Mouse (Mus musculus): ENCODE results near the gene 4930519P11Rik. TPM values are rescaled to one million over a fixed set of nuclear protein-coding genes. Genes with fewer than 3 reads are reported as not detected.

The 4930519P11Rik gene
- total RNA-seq, 2 experiments from 2014 or later = not detected

GRCm38 (mm10) chr2:154589051-154589450 is 24.2 kb downstream of the 4930519P11Rik start:
- intact Hi-C loops (cut with DNase I) = loop anchor here (5.0 kb wide), 1 partner anchor 37 kb away; the partner anchor contains the start of gene Actl10
- DNase-seq (ENCODE audit: low spot score) = no peak

DNA sequence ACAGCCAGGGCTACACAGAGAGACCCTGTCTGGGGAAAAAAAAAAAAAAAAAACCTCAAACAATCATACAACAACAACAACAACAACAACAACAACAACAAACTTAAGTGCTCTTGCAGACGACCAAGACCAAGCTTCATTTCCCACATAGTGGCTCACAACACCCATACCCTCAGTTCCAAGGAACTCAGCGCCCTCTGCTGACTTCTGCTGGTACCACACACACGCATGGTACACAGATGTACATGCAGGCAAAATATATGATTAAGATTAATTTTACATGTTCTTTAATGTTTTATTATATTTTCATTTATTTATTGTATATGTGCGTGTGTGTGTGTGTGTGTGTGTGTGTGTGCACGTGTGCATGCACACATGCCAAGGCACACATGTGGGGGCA is 26.8 kb downstream of the 4930519P11Rik start:
- no peak for DNase-seq (ENCODE audit: low spot score)
- intact Hi-C loops (cut with DNase I) = loop anchor here (5.0 kb wide), 1 partner anchor 34 kb away; the partner anchor contains the start of gene Actl10

DNA sequence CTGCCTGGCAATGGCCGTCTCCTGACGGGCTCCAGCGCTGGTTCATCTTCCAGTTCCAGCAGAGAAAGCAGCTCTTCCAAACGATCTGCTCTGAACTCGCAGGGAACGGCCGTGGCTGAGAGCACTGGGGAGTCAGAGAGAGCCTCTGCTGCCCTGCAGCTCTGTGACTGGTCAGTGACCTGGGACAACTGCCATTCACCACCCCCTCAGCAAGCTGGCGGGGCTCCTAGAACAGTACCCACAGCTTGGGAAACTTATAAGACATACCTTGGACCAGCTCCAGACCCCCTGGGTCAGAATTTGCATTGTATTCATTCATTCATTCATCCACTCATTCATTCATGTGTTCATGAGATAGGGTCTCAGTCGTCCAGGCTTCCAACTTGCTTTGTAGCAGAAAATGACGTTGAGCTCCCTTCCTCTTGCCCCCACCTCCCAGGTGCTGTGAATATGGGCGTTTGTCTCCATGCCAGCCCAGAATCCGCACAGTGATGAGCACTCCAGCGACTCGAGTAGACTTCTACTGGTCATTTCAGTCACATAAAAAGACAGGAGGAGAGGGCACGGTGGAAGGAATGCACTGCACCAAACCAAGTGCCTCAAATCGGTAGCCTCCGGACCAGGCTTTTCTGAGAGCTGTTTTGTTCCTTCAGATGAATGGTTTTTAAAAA is 28.2 kb downstream of the 4930519P11Rik start:
- intact Hi-C loops (cut with DNase I) = loop anchor here (5.0 kb wide), 1 partner anchor 33 kb away; the partner anchor contains the start of gene Actl10
- DNase-seq (ENCODE audit: low spot score) = no peak

GRCm38 (mm10) chr2:154583906-154584872 is 29.0 kb downstream of the 4930519P11Rik start:
- intact Hi-C loops (cut with DNase I) = no loop called here
- no peak for DNase-seq (ENCODE audit: low spot score)

- DNase-seq (ENCODE audit: low spot score) = no peak
- intact Hi-C loops (cut with DNase I) = no loop called here
Measured at GRCm38 (mm10) chr2:154581421-154581820, 31.8 kb downstream of the 4930519P11Rik start.

GRCm38 (mm10) chr2:154580586-154580985 is 32.7 kb downstream of the 4930519P11Rik start:
- intact Hi-C loops (cut with DNase I) = no loop called here
- DNase-seq (ENCODE audit: low spot score) = peak; percentile 46

DNA sequence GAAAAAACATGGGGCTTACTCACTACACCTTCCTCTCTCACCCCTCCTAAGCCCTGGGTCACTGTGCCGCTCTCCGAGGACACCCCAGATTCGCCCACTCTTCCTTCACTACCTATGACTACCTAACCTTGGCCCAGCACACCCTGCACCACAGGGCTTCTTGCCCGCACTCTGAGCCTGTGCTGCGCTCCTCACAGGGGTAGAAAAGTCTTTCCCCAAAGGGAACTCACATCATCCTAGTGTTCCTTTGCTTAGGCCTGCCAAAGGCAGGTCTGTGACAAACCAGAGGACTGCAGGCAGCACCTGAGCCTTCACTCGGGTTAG is 35.5 kb downstream of the 4930519P11Rik start:
- no peak for DNase-seq (ENCODE audit: low spot score)
- intact Hi-C loops (cut with DNase I) = no loop called here

GRCm38 (mm10) chr2:154576876-154577743 is 36.1 kb downstream of the 4930519P11Rik start:
- intact Hi-C loops (cut with DNase I) = no loop called here
- no peak for DNase-seq (ENCODE audit: low spot score)

GRCm38 (mm10) chr2:154574271-154574670 is 39.0 kb downstream of the 4930519P11Rik start:
- intact Hi-C loops (cut with DNase I) = no loop called here
- DNase-seq (ENCODE audit: low spot score) = no peak

DNA sequence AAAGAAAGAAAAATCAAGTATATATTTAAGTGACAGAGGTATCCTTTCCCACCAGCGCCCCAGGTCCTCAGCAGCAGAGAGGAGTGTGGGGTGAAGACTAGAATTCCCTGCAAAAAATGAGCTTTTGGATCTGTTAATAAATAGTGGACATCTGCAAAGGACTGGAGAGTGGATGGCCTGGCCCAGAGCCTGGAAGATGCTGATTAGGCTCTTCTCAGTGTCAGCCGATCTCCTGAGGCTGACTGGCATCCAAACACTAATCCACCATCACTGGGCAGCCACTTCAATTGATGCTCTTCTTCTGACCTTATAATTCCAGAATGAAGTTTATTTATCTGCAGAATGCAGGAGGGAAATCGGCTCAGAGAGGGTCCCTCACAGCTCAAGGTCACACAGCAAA is 40.2 kb downstream of the 4930519P11Rik start:
- intact Hi-C loops (cut with DNase I) = no loop called here
- DNase-seq (ENCODE audit: low spot score) = no peak

GRCm38 (mm10) chr2:154571976-154572375 is 41.3 kb downstream of the 4930519P11Rik start:
- DNase-seq (ENCODE audit: low spot score) = no peak
- intact Hi-C loops (cut with DNase I) = loop anchor here (2.0 kb wide), 1 partner anchor 29 kb away; no protein-coding TSS in a partner anchor

DNA sequence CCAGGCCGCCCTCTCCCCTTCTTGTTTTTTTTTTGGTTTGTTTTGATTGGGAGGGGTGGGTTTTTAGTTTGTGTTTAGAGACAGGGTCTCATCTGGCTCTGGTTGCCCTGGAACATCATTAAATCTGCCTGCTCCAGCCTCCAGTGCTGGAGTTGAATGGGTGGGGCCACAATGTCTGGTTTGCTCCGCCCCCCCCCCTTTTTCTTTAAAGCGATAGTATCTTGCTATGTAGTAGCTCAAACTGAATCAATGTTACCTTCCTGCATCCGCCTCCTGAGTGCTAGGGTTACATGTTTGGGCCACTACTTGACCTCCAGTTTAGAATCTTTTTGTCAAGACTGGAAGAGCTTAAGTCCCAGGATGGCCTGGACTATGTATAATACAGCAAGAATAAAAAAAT is 42.0 kb downstream of the 4930519P11Rik start:
- intact Hi-C loops (cut with DNase I) = loop anchor here (2.0 kb wide), 1 partner anchor 30 kb away; no protein-coding TSS in a partner anchor
- no peak for DNase-seq (ENCODE audit: low spot score)

DNA sequence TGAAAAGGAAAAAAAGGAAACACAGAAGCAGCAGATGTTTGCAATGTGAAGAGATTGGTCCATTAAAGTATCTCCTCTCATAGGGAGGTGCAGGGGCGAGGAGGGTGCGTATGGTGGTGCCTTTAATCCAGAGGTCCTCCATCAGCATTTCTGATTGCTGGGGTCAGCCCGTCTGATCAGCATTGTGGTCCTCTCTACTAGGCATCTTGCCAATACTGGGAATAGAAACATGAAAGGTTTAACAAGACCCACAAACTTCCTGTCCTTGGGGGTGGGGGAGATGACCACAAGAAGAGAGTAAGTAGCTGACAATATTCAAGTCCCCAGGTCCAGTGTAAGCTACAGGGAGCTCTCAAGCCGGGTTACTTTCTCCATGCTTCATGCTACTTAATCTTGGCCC is 42.6 kb downstream of the 4930519P11Rik start:
- DNase-seq (ENCODE audit: low spot score) = no peak
- intact Hi-C loops (cut with DNase I) = loop anchor here (2.0 kb wide), 1 partner anchor 30 kb away; no protein-coding TSS in a partner anchor

DNA sequence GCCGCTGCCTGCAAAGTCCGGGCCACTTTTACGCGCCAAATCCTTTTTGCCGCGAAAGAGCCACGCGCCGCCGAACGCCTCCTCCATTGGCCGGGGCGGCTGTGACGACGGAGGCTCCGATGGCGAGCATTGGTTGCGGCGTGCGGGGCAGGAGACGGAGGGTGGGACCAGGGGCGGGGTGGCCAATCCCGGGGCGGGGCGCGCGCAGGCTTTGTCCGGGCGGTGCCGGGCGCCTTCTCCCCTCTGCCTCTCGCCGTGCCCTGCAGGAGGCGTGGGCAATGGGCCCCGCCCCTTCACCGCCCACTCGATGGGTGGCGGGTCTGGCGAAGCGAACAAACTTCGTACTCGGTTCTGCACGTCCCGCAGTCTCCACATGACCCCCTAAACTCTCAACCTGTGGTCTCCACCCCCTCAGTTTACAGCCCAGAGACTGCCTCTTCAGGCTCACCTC is 43.4 kb downstream of the 4930519P11Rik start, which contains the start of gene E2f1:
E2f1 (minus strand) TSS at position 57 of the 451 bp plus-strand sequence.
- peak; percentile 88 for DNase-seq (ENCODE audit: low spot score)
- intact Hi-C loops (cut with DNase I) = loop anchor here (2.0 kb wide), 1 partner anchor 31 kb away; no protein-coding TSS in a partner anchor

DNA sequence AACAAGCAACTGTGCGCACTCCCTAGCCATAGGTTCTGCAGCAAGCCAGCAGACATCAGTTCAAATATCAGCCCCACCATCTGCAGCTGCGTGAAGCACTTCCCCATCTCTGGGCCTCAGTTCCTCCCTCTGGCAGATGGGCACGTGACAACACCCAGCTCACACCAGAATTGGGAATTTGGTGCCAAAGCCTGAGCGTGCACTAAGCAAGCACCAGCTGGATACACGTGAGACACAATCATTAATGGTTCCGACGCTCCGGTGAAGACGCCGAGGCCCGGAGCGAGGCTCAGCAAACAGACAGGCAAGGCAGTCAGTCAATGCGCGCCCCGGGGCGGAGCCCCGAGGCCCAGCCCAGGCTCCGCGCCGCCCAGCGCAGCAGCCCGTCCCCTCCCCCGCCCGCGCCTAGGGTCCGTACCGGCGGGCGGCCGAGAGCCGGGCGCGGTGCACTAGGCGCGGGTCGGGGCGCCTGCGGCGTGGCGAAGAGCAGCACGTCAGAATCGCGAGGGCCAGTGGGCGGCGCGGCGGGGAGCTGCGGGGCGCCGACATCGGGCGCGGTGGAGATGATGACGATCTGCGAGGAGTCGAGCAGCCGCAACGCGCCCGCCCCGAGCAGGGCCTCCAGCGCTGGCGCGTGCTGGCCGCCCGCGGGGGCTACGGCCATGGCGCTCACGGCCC is 44.0 kb downstream of the 4930519P11Rik start:
- DNase-seq (ENCODE audit: low spot score) = no peak
- intact Hi-C loops (cut with DNase I) = no loop called here

DNA sequence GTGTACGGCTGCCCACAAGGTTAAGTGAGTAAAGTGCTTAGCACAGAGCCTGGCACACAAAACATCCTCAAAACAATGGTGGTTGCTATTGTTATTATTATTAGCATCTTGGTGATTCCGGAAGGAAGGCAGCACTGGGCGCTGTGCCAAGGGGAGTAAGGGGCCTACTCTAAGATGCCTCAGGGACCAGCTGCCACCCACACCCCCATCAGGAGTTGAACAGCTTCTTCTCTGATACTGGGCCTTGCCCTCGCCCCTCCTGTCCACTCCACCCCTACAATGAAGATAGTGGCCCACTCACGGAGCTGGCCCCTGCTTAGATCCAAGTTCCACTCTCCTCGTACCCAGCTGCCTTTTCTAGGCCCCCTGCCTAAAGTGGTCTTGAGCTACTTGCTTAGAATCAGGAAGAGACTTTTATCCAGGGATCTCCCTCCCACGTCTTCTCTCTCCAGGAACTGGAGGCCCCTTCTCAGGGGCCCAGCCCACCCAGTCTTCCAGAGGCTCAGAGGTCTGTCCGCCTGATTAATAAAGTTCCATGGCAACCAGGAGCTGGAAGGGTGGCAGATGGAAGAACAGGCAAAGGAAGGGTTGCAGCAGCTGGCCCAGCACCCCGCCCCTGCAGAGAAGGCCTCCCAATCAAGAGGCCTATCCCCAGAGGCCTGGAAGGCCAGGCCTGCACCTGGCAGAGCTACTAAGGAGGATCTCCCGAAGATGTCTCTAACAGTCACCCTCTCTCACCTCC is 44.7 kb downstream of the 4930519P11Rik start:
- DNase-seq (ENCODE audit: low spot score) = no peak
- intact Hi-C loops (cut with DNase I) = no loop called here

DNA sequence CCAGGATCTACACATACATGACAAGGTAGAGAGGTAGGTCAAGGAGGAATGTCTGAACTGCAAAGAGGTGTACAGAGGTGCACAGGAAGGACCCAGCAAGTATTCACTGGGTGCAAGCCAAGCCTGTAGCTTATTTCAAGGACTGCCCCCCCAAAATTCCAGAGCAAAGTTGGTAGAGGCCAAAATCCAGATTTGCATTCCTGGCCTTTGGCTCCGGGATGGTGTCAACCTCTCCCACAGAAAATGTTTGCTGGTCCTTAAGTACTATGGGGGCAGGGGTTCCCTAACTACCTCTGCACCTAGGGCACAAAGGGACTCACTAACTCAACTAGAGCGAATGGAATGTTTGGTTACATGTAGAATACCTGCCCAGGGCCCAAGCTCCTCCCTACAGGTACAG is 45.5 kb downstream of the 4930519P11Rik start:
- DNase-seq (ENCODE audit: low spot score) = no peak
- intact Hi-C loops (cut with DNase I) = no loop called here

- intact Hi-C loops (cut with DNase I) = no loop called here
- DNase-seq (ENCODE audit: low spot score) = no peak
Measured at GRCm38 (mm10) chr2:154566641-154567040, 46.6 kb downstream of the 4930519P11Rik start.
